Mouse (Mus musculus): ENCODE results near the gene Htra1. TPM values are rescaled to one million over a fixed set of nuclear protein-coding genes. Genes with fewer than 3 reads are reported as not detected.
A peak's percentile ranks its signal among the peaks of the same experiment; 100 is the strongest.

Gene Htra1
- polyA plus RNA-seq, 1 experiment from 2014 or later, result 20.4 TPM

GRCm38 (mm10) chr7:130902929-130903328 is 33.0 kb upstream of the Htra1 start:
- 91% methylated on average over 1 of the region's 1 CpGs for WGBS
- Histone ChIP-seq H3K9ac (replicated peaks) (no peak overlapping the region), H3K4me1 (replicated peaks) (no peaks in the 10 kb centered on the region), H3K4me2 (no peak overlapping the region), H3K36me3 (peaks cover 23% of the 10 kb centered on the region), H3K27me3 (no peaks in the 10 kb centered on the region), H3K4me3 (replicated peaks) (no peak overlapping the region), H3K27ac (no peak overlapping the region), H3K9me3 (no peaks in the 10 kb centered on the region)
- no peak for ATAC-seq (ENCODE audit: insufficient number of reproducible peaks, insufficient read depth, low FRiP score, low TSS enrichment, low read depth)

- Histone ChIP-seq H3K27me3 (no peaks in the 10 kb centered on the region), H3K9ac (replicated peaks) (no peak overlapping the region), H3K27ac (no peak overlapping the region), H3K4me1 (replicated peaks) (no peaks in the 10 kb centered on the region), H3K4me3 (replicated peaks) (no peak overlapping the region), H3K36me3 (peaks cover 24% of the 10 kb centered on the region), H3K9me3 (no peaks in the 10 kb centered on the region), H3K4me2 (no peak overlapping the region)
- 86% methylated on average over 16 of the region's 16 CpGs for WGBS
- no peak for ATAC-seq (ENCODE audit: insufficient number of reproducible peaks, insufficient read depth, low FRiP score, low TSS enrichment, low read depth)
Measured at GRCm38 (mm10) chr7:130903505-130904074, 32.3 kb upstream of the Htra1 start.

- no peaks in the 10 kb centered on the region for H3K27me3 ChIP-seq
- no peak for ATAC-seq (ENCODE audit: insufficient number of reproducible peaks, insufficient read depth, low FRiP score, low TSS enrichment, low read depth)
- no peaks in the 10 kb centered on the region for H3K4me1 ChIP-seq (replicated peaks)
- H3K9me3 ChIP-seq, result no peaks in the 10 kb centered on the region
- no peak overlapping the region for H3K27ac ChIP-seq
- 89% methylated on average over 13 of the region's 13 CpGs for WGBS
- H3K4me2 ChIP-seq, result no peak overlapping the region
- H3K36me3 ChIP-seq, result peaks cover 25% of the 10 kb centered on the region
- H3K4me3 ChIP-seq (replicated peaks), result no peak overlapping the region
- no peak overlapping the region for H3K9ac ChIP-seq (replicated peaks)
Measured at GRCm38 (mm10) chr7:130904571-130905365, 31.1 kb upstream of the Htra1 start.

- Histone ChIP-seq H3K4me1 (replicated peaks) (no peaks in the 10 kb centered on the region), H3K4me2 (no peak overlapping the region), H3K36me3 (peaks cover 17% of the 10 kb centered on the region; the same call in 1 of the 2 replicates), H3K27ac (no peak overlapping the region), H3K9ac (replicated peaks) (no peak overlapping the region), H3K9me3 (no peaks in the 10 kb centered on the region), H3K27me3 (no peaks in the 10 kb centered on the region), H3K4me3 (replicated peaks) (no peak overlapping the region)
- WGBS, result 92% methylated on average over 14 of the region's 14 CpGs
- no peak for ATAC-seq (ENCODE audit: insufficient number of reproducible peaks, insufficient read depth, low FRiP score, low TSS enrichment, low read depth)
Measured at GRCm38 (mm10) chr7:130910841-130911240, 25.1 kb upstream of the Htra1 start.

GRCm38 (mm10) chr7:130914693-130915363 is 21.1 kb upstream of the Htra1 start:
- H3K4me2 ChIP-seq, result no peak overlapping the region
- 59% methylated on average over 5 of the region's 5 CpGs for WGBS

GRCm38 (mm10) chr7:130918260-130918659 is 17.7 kb upstream of the Htra1 start:
- no peak overlapping the region for H3K4me3 ChIP-seq (replicated peaks)
- no peak overlapping the region for H3K9ac ChIP-seq (replicated peaks)
- no peak for ATAC-seq (ENCODE audit: insufficient number of reproducible peaks, insufficient read depth, low FRiP score, low TSS enrichment, low read depth)
- no peaks in the 10 kb centered on the region for H3K27me3 ChIP-seq
- no peak overlapping the region for H3K4me2 ChIP-seq
- no peaks in the 10 kb centered on the region for H3K36me3 ChIP-seq
- H3K27ac ChIP-seq, result no peak overlapping the region
- no peaks in the 10 kb centered on the region for H3K4me1 ChIP-seq (replicated peaks)
- WGBS, result 73% methylated on average over 2 of the region's 2 CpGs
- H3K9me3 ChIP-seq, result no peaks in the 10 kb centered on the region

More at GRCm38 (mm10) chr7:130914693-130915363, 21.1 kb upstream of the Htra1 start:
- ATAC-seq (ENCODE audit: insufficient number of reproducible peaks, insufficient read depth, low FRiP score, low TSS enrichment, low read depth), result no peak
- Histone ChIP-seq H3K4me1 (replicated peaks) (no peaks in the 10 kb centered on the region), H3K4me3 (replicated peaks) (no peak overlapping the region), H3K27me3 (no peaks in the 10 kb centered on the region), H3K9me3 (no peaks in the 10 kb centered on the region), H3K36me3 (peaks cover 11% of the 10 kb centered on the region; the same call in 1 of the 2 replicates), H3K9ac (replicated peaks) (no peak overlapping the region), H3K27ac (no peak overlapping the region)

- H3K4me1 ChIP-seq (replicated peaks), result no peaks in the 10 kb centered on the region
- no peaks in the 10 kb centered on the region for H3K36me3 ChIP-seq
- H3K9me3 ChIP-seq, result no peaks in the 10 kb centered on the region
- WGBS, result 74% methylated on average over 13 of the region's 13 CpGs
- no peak overlapping the region for H3K9ac ChIP-seq (replicated peaks)
- H3K27me3 ChIP-seq, result no peaks in the 10 kb centered on the region
- no peak overlapping the region for H3K27ac ChIP-seq
- no peak overlapping the region for H3K4me3 ChIP-seq (replicated peaks)
- no peak overlapping the region for H3K4me2 ChIP-seq
- ATAC-seq (ENCODE audit: insufficient number of reproducible peaks, insufficient read depth, low FRiP score, low TSS enrichment, low read depth), result no peak
Measured at GRCm38 (mm10) chr7:130922981-130923731, 12.8 kb upstream of the Htra1 start.

- WGBS, result 65% methylated on average over 3 of the region's 3 CpGs
- Histone ChIP-seq H3K27me3 (peaks cover 28% of the 10 kb centered on the region), H3K9ac (replicated peaks) (no peak overlapping the region), H3K4me2 (no peak overlapping the region), H3K27ac (no peak overlapping the region), H3K4me1 (replicated peaks) (no peaks in the 10 kb centered on the region), H3K36me3 (no peaks in the 10 kb centered on the region), H3K9me3 (no peaks in the 10 kb centered on the region), H3K4me3 (replicated peaks) (no peak overlapping the region)
- no peak for ATAC-seq (ENCODE audit: insufficient number of reproducible peaks, insufficient read depth, low FRiP score, low TSS enrichment, low read depth)
Measured at GRCm38 (mm10) chr7:130930401-130930800, 5.5 kb upstream of the Htra1 start.

- WGBS, result 83% methylated on average over 9 of the region's 9 CpGs
- H3K9ac ChIP-seq (replicated peaks), result no peak overlapping the region
- no peak for ATAC-seq (ENCODE audit: insufficient number of reproducible peaks, insufficient read depth, low FRiP score, low TSS enrichment, low read depth)
Measured at GRCm38 (mm10) chr7:130932921-130933320, 3.0 kb upstream of the Htra1 start.

GRCm38 (mm10) chr7:130934654-130935053 is 1.3 kb upstream of the Htra1 start:
- no peak overlapping the region for H3K4me3 ChIP-seq (replicated peaks)
- peaks cover 13% of the 10 kb centered on the region for H3K4me1 ChIP-seq (replicated peaks)
- H3K4me2 ChIP-seq, result no peak overlapping the region
- 86% methylated on average over 4 of the region's 4 CpGs for WGBS
- ATAC-seq (ENCODE audit: insufficient number of reproducible peaks, insufficient read depth, low FRiP score, low TSS enrichment, low read depth), result no peak
- H3K27ac ChIP-seq, result no peak overlapping the region
- H3K9ac ChIP-seq (replicated peaks), result no peak overlapping the region
- H3K27me3 ChIP-seq, result peaks cover 70% of the 10 kb centered on the region
- no peaks in the 10 kb centered on the region for H3K9me3 ChIP-seq
- H3K36me3 ChIP-seq, result no peaks in the 10 kb centered on the region

More at GRCm38 (mm10) chr7:130932921-130933320, 3.0 kb upstream of the Htra1 start:
- Histone ChIP-seq H3K36me3 (no peaks in the 10 kb centered on the region), H3K4me1 (replicated peaks) (peaks cover 13% of the 10 kb centered on the region), H3K4me2 (no peak overlapping the region), H3K27me3 (peaks cover 53% of the 10 kb centered on the region), H3K4me3 (replicated peaks) (no peak overlapping the region), H3K27ac (no peak overlapping the region), H3K9me3 (no peaks in the 10 kb centered on the region)

GRCm38 (mm10) chr7:130935421-130935792 is 504 bp upstream of the Htra1 start:
- H3K9ac ChIP-seq (replicated peaks), result no peak overlapping the region
- 11% methylated on average over 16 of the region's 16 CpGs for whole genome bisulfite sequencing
- no peak for ATAC-seq (ENCODE audit: insufficient number of reproducible peaks, insufficient read depth, low FRiP score, low TSS enrichment, low read depth)
- no peaks in the 10 kb centered on the region for H3K36me3 ChIP-seq
- H3K9me3 ChIP-seq, result no peaks in the 10 kb centered on the region
- peak overlapping the region; percentile 73 for H3K4me2 ChIP-seq
- no peak overlapping the region for H3K27ac ChIP-seq
- H3K4me1 ChIP-seq (replicated peaks), result peaks cover 13% of the 10 kb centered on the region
- peaks cover 77% of the 10 kb centered on the region for H3K27me3 ChIP-seq
- H3K4me3 ChIP-seq (replicated peaks), result peak overlapping the region; percentile 56

Data from limb, embryonic 12.5 days (tissue).